Mouse (Mus musculus) heart, embryonic 15.5 days (tissue): ENCODE data around the gene Ccdc60. TPM values are rescaled to one million over a fixed set of nuclear protein-coding genes. Genes with fewer than 3 reads are reported as not detected.

Experiments used
- ATAC-seq: fragments of 200-750 bp; cut with Nextera tagmentation; replicated peaks from 2 replicates; pipeline ENCODE4 v1.8.0; 2017; ENCODE audit warnings: low read depth, moderate TSS enrichment; ENCODE audit not compliant: insufficient number of reproducible peaks, insufficient read depth, low FRiP score
- H3K27ac ChIP-seq: fragments of 300-500 bp; sonication (generic); 2 replicates; pipeline ENCODE4 v1.5.1; 2015; ENCODE audit warnings: mild to moderate bottlenecking, inconsistent platforms
- H3K27me3 ChIP-seq: fragments of 300-500 bp; sonication (generic); 2 replicates; pipeline ENCODE4 v1.6.1; 2015; ENCODE audit warnings: inconsistent platforms
- H3K36me3 ChIP-seq: fragments of 300-500 bp; sonication (generic); 2 replicates; pipeline ENCODE4 v1.6.1; 2015; ENCODE audit warnings: mild to moderate bottlenecking, inconsistent platforms
- H3K4me1 ChIP-seq: fragments of 300-500 bp; sonication (generic); replicated peaks from 2 replicates; pipeline ENCODE4 v1.6.1; 2015; ENCODE audit warnings: inconsistent platforms
- H3K4me2 ChIP-seq: fragments of 300-500 bp; sonication (generic); 2 replicates; pipeline ENCODE4 v1.6.1; 2015; ENCODE audit warnings: inconsistent platforms, mild to moderate bottlenecking, moderate library complexity
- H3K4me3 ChIP-seq: fragments of 300-500 bp; sonication (generic); 2 replicates; pipeline ENCODE4 v1.5.1; 2015; ENCODE audit warnings: mild to moderate bottlenecking, inconsistent platforms
- H3K9ac ChIP-seq: fragments of 300-500 bp; sonication (generic); 2 replicates; pipeline ENCODE4 v1.6.1; 2015; ENCODE audit warnings: mild to moderate bottlenecking, inconsistent platforms
- H3K9me3 ChIP-seq: fragments of 300-500 bp; sonication (generic); replicated peaks from 2 replicates; pipeline ENCODE4 v1.6.1; 2016; ENCODE audit warnings: inconsistent platforms
- WGBS: fragments of 180-500 bp; shearing (Covaris S2); methylation state at CpG from one replicate; pipeline ENCODE4 v1.1.7; 2015; ENCODE audit warnings: mixed read lengths; 5-methylcytosine and 5-hydroxymethylcytosine counted together
- polyA plus RNA-seq: library from polyadenylated mRNA; unstranded; fragments of >200 nt; fragmentation: Nextera tagmentation; extraction: Ambion mirVana; gene quantifications from 2 replicates; pipeline ENCODE4 v1.2.1, GENCODE M21; 2015

The Ccdc60 gene
- polyA plus RNA-seq, 1 experiment from 2014 or later: 0.23 TPM

DNA sequence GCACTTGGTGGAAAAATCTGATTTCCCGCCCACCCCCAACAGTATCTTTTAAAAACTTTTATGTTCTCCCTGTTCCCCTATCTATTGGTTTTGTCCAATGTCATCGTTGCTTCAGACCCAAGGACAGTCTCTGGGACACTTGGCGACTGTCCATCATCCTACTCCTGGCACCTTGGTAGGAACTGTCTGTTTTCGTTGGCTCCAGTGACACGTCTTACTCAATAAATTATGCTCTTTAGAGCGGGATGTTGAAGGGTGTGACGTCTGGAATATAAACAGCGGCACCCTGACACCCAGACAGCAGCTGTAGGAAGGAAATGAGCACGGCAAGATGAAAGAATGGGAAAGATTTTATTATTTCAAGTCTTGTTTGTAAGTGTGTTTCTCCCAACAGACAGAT lies 12.2 kb upstream of the Ccdc60 start:
- Histone ChIP-seq H3K4me1 (peaks cover 3% of the 10 kb centered on the region; the same call in 1 of the 2 replicates), H3K9ac (no peak overlapping the region), H3K4me2 (no peak overlapping the region), H3K4me3 (no peak overlapping the region), H3K27me3 (no peaks in the 10 kb centered on the region), H3K27ac (no peak overlapping the region), H3K36me3 (no peaks in the 10 kb centered on the region), H3K9me3 (no peaks in the 10 kb centered on the region)
- WGBS: 43% methylated on average over 9 of the region's 9 CpGs
- ATAC-seq: no peak

DNA sequence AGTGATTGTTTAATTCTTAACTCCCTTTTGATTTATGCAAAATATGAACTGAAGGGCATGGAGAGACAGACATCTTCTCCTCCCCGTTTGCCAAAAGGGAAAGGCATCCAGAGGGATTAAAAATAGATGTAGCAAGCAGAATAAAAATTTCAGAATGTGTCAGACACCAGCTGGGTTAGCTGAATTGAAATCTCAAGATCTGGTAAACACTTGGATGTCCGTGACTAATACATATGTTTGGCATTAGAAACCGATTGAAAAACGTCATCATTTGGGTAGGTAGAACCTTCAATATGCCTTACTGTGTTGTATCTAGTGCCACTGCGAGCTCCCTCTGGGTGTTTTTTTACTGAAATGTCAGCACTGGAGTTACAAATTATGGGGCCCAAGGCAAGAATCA lies 4.7 kb upstream of the Ccdc60 start:
- H3K27me3 ChIP-seq: no peaks in the 10 kb centered on the region
- no peaks in the 10 kb centered on the region for H3K36me3 ChIP-seq
- no peak overlapping the region for H3K27ac ChIP-seq
- no peak overlapping the region for H3K9ac ChIP-seq
- no peak for ATAC-seq
- no peak overlapping the region for H3K4me3 ChIP-seq
- no peaks in the 10 kb centered on the region for H3K9me3 ChIP-seq
- H3K4me1 ChIP-seq: peaks cover 16% of the 10 kb centered on the region
- 68% methylated on average over 5 of the region's 5 CpGs for WGBS
- H3K4me2 ChIP-seq: no peak overlapping the region

DNA sequence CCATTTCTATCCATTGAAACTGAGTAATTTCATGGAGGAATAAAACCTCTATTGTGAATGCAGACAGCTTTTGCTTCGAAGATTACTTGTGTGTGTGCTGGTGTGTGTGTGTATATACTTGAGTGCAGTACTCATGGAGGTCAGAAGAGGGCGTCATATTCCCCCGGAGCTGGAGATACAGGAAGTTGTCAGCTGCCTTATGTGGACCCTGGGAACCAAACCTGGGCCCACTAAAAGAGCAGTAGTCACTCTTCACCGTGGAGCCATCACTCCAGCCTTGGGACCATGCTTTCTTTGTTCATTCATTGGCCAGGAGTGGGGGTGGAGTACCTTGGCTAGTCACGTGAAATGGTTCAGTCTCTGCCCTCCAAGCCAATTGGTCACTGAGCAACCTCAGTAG lies 1.8 kb upstream of the Ccdc60 start:
- H3K27me3 ChIP-seq: no peaks in the 10 kb centered on the region
- no peak overlapping the region for H3K4me2 ChIP-seq
- H3K9me3 ChIP-seq: no peaks in the 10 kb centered on the region
- H3K4me3 ChIP-seq: no peak overlapping the region
- no peaks in the 10 kb centered on the region for H3K36me3 ChIP-seq
- no peak overlapping the region for H3K27ac ChIP-seq
- no peak overlapping the region for H3K9ac ChIP-seq
- no peak for ATAC-seq
- H3K4me1 ChIP-seq: peaks cover 17% of the 10 kb centered on the region
- 82% methylated on average over 5 of the region's 5 CpGs for WGBS

DNA sequence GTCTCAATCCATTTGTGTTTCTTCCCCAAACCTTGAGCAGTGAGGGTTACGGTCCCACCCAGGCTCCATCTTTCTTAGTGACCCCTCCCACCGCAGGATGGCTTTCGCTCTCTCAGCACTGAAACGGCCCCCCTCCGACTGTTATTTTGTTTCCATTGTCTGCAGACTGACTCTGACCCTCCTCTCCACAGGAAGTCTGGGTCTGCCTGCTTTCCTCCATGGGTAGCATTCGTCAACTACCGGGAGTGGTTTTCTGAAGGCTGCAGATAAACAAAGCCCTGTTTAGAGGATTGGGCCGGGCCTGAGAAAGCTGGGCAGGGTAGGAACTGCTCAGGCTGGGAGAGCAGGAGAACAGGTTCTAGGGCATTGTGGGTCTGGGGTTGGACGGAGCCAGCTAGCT lies 1.1 kb upstream of the Ccdc60 start:
- no peaks in the 10 kb centered on the region for H3K36me3 ChIP-seq
- H3K4me1 ChIP-seq: peaks cover 17% of the 10 kb centered on the region
- H3K4me3 ChIP-seq: peak overlapping the region; percentile 15; the same call in 1 of the 2 replicates
- peak overlapping the region; percentile 60 for H3K4me2 ChIP-seq
- no peaks in the 10 kb centered on the region for H3K27me3 ChIP-seq
- no peaks in the 10 kb centered on the region for H3K9me3 ChIP-seq
- ATAC-seq: no peak
- H3K9ac ChIP-seq: no peak overlapping the region
- WGBS: 9% methylated on average over 9 of the region's 9 CpGs
- H3K27ac ChIP-seq: 0 out of 2 replicates have a peak overlapping the region, but pooled peaks have one; percentile 9

DNA sequence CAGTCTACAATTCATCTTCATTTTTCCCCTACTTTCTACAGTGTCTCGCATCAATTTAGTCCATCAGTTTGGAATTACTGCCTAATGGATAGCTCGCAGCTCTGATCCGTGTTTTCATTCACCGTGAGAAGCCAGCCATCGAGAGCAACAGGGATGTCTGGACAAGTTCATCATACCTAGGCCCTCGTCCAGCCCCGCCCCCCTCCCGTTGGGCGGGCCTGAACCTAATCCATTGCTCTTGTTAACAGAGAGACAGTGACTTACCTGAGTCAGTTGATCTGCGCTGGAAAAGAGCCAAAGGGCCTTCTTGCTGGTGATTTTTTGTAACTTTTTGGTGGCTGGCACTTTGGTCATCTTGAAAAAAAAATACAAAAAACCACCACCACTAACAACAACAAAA lies 602 bp downstream of the Ccdc60 start:
- Histone ChIP-seq H3K27me3 (no peaks in the 10 kb centered on the region), H3K9me3 (no peaks in the 10 kb centered on the region), H3K27ac (no peak overlapping the region), H3K36me3 (no peaks in the 10 kb centered on the region), H3K4me1 (peaks cover 17% of the 10 kb centered on the region), H3K4me3 (no peak overlapping the region), H3K9ac (no peak overlapping the region), H3K4me2 (peak overlapping the region; percentile 60; the same call in 1 of the 2 replicates)
- ATAC-seq: no peak
- WGBS: 42% methylated on average over 10 of the region's 10 CpGs

DNA sequence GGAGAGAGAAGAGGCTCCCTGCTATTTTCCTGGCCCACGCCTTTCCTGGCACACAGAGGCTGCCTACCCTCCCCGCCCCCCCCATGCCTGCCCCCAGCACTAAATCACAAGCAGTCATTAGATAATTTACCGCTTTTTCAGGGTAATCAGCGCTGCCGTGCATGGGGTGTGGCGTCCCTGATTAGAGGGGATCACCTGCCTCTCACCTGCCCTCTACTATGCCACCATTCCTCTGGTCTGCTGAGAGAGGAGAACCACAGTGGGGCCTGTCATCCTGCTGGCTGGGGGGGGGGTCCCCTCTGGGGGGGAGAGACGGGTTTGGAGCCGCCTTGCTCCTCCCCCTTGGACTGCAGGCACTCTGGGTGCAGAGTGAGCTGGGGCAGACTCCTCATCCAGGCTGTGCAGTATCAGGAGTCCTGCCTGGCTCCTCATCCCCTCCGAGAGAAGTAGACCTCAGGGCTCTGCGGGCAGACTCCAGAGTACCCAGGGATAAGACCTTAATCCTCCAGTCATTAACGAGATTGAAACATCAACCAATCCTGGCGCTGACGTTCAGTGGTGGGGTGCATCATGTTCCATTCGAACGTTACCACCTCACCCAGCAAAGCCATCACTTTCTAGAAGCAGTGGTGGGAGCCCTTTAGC lies 3.1 kb downstream of the Ccdc60 start:
- Histone ChIP-seq H3K9ac (no peak overlapping the region), H3K27ac (no peak overlapping the region), H3K4me1 (peaks cover 17% of the 10 kb centered on the region), H3K36me3 (no peaks in the 10 kb centered on the region), H3K4me2 (no peak overlapping the region), H3K9me3 (no peaks in the 10 kb centered on the region), H3K27me3 (no peaks in the 10 kb centered on the region), H3K4me3 (no peak overlapping the region)
- no peak for ATAC-seq
- 31% methylated on average over 15 of the region's 15 CpGs for WGBS

DNA sequence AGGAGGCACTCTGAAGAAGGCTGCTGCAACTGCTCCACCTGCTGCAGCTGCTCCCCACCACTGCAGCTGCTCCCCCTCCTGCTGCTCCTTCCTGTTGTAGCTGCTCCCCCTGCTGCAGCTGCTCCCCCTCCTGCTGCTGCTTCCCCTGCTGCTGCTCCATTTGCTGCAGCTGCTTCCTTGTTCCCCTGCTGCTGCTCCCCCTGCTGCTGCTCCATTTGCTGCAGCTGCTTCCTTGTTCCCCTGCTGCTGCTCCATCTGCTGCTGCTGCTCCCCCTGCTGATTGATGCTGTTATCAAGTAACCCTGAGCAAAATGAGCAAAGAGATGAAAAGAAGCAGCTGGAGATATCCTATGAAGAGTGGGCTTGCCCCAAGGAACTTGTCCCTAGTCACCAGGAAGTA lies 8.3 kb downstream of the Ccdc60 start:
- Histone ChIP-seq H3K9ac (no peak overlapping the region), H3K4me3 (no peak overlapping the region), H3K4me1 (no peaks in the 10 kb centered on the region), H3K9me3 (no peaks in the 10 kb centered on the region; the same call in 1 of the 2 replicates), H3K27me3 (0 out of 2 replicates have a peak, but pooled peaks cover 3% of the 10 kb centered on the region), H3K36me3 (no peaks in the 10 kb centered on the region), H3K4me2 (no peak overlapping the region), H3K27ac (no peak overlapping the region)
- no peak for ATAC-seq

DNA sequence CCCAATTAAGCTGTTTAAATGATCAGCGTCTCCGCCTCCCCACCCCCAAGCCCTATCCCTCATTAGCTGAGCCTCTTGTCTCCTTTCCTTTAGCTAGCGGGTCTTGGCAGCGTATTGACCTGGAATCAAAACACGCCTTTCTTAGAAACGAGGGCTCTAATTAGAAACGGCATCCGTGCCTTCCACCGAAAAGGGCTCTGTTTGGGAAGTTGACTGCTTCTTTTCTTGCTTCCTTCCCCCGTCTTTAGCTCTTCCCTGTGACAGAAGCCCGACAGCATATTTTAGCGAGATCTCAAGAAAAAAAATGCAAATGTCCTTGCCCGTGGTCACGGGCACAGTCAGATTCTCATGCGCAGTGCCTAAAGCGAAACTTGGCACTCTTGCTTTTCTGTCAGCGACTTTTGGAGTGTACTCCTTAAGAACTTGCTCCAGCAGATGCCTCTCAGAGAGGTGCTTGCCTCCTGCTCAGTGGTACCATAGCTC lies 10.3 kb downstream of the Ccdc60 start:
- Histone ChIP-seq H3K9me3 (no peaks in the 10 kb centered on the region; the same call in 1 of the 2 replicates), H3K27me3 (0 out of 2 replicates have a peak, but pooled peaks cover 3% of the 10 kb centered on the region), H3K9ac (no peak overlapping the region), H3K4me1 (0 out of 2 replicates have a peak, but pooled peaks cover 4% of the 10 kb centered on the region), H3K27ac (no peak overlapping the region), H3K4me3 (no peak overlapping the region), H3K36me3 (no peaks in the 10 kb centered on the region), H3K4me2 (no peak overlapping the region)
- WGBS: 88% methylated on average over 17 of the region's 17 CpGs
- no peak for ATAC-seq

DNA sequence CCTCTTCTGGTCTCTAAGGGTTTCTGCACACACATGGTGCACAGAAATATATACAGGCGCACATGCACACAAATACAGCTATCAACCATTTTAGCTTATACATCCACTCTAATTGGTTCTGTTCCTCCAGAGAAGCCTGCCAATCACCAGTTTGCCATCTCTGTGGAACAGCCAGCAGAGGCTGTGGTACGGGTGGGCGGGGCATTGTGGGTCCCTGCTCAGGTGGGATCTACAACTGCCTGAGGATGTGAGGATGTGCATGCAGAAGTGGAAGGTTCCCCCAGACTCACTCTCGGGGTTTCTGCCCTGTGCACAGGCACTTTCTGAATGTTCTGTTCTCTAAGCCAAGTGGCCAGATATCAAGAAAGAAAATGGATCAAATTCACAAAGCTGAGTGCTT lies 10.8 kb downstream of the Ccdc60 start:
- Histone ChIP-seq H3K4me3 (no peak overlapping the region), H3K4me1 (0 out of 2 replicates have a peak, but pooled peaks cover 4% of the 10 kb centered on the region), H3K36me3 (no peaks in the 10 kb centered on the region), H3K4me2 (no peak overlapping the region), H3K27ac (no peak overlapping the region), H3K27me3 (0 out of 2 replicates have a peak, but pooled peaks cover 3% of the 10 kb centered on the region), H3K9ac (no peak overlapping the region), H3K9me3 (no peaks in the 10 kb centered on the region; the same call in 1 of the 2 replicates)
- no peak for ATAC-seq
- 93% methylated on average over 4 of the region's 4 CpGs for WGBS

DNA sequence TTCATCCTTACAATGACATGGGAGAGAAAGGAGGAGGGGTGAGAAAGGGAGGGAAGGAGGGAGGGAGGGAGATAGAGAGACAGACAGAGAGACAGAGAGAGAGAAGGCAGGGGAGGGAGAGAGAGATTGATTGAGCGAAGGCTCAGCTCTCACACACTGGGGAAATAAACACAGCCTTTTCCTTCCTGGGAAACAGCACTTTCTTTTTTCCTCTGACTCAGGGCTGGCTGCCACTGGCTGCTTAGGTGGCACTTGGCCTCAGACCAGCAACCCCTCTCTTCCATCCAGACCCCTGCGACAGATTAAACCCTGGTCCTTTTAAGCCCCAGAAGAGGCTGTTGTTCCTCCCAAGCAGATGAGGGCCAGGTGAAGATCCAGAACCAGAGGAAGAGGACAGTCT lies 14.0 kb downstream of the Ccdc60 start:
- 42% methylated on average over 2 of the region's 2 CpGs for WGBS

DNA sequence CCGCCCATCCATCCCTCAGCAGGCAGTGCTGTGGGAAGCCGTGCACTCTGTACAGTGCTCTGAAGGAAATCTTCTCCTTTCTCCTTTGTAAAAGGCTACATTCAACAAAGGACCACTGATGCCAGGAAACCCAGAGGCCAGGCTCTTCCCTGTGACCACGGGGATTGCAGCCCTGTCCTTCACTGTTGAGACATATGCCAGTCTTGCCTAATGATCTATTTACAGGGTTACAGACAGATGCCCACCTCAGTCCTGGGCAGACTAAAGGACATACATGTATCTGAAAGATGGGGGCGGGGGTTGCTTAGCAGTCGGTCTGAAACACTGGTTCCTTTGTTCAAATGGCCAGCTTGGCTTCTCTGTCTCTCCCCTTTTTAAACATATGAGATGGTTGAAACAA lies 14.4 kb downstream of the Ccdc60 start:
- peaks cover 18% of the 10 kb centered on the region for H3K4me1 ChIP-seq
- H3K27ac ChIP-seq: no peak overlapping the region
- no peaks in the 10 kb centered on the region; the same call in 1 of the 2 replicates for H3K9me3 ChIP-seq
- no peak for ATAC-seq
- WGBS: 57% methylated on average over 5 of the region's 5 CpGs
- H3K4me3 ChIP-seq: no peak overlapping the region
- H3K4me2 ChIP-seq: no peak overlapping the region
- 0 out of 2 replicates have a peak, but pooled peaks cover 3% of the 10 kb centered on the region for H3K27me3 ChIP-seq
- H3K9ac ChIP-seq: no peak overlapping the region
- H3K36me3 ChIP-seq: no peaks in the 10 kb centered on the region

More for the DNA sequence above, 14.0 kb downstream of the Ccdc60 start:
- no peak overlapping the region for H3K4me3 ChIP-seq
- H3K4me1 ChIP-seq: peaks cover 14% of the 10 kb centered on the region
- no peaks in the 10 kb centered on the region for H3K36me3 ChIP-seq
- no peak overlapping the region for H3K27ac ChIP-seq
- no peaks in the 10 kb centered on the region; the same call in 1 of the 2 replicates for H3K9me3 ChIP-seq
- H3K27me3 ChIP-seq: 0 out of 2 replicates have a peak, but pooled peaks cover 3% of the 10 kb centered on the region
- no peak for ATAC-seq
- no peak overlapping the region for H3K9ac ChIP-seq
- no peak overlapping the region for H3K4me2 ChIP-seq
